In the genomic region with DNA sequence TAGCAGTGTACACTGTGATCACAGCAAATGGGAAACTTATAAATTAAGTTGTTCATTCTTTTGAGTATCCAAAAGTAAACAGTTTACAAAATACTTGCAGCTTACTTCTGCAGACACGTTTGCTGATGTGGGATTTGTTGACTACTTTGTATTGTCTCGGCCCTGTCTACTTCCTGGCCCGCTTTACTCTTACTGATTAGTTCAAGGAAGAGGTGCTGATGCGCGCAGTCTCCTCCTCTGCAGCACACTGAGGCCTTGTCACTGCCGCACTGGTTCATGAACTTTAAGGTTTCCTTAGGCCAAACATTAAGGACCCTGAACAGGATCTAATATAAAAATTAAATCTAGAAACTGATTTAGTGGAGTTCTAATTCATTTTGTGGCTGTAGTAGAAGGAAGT, we compare ENCODE assay signal across 22 mouse cellular contexts. TPM values are rescaled to one million over a fixed set of nuclear protein-coding genes. Genes with fewer than 3 reads are reported as not detected.
DNase-seq lines count a peak whose midpoint lies in the region; ATAC-seq and TF ChIP-seq lines count a peak whose summit lies in the region.
"Had no signal": no experiment of that assay in that cellular context is flagged by ENCODE, and none has a peak within 500 bp of the region (broad histone marks: within the 10 kb centered on the region; RNA-seq: fewer than 3 reads in every experiment).

No protein-coding gene starts in this region.

- H3K27me3 ChIP-seq in midbrain, embryonic 11.5 days (ENCODE audit: control insufficient read depth, insufficient read depth, low read length), result no peaks in the 10 kb centered on the region
- H3K27me3 ChIP-seq in midbrain, embryonic 16.5 days (ENCODE audit: control insufficient read depth, insufficient read depth, low read depth, low read length), result no peaks in the 10 kb centered on the region
- H3K27me3 ChIP-seq: embryonic facial prominence, embryonic 13.5 days; forebrain, embryonic 12.5 days; heart, embryonic 15.5 days; hindbrain, embryonic 15.5 days had no signal

- no peak for TF ChIP-seq CTCF in gastrocnemius, adult 2 months (IDR thresholded peaks at IDR 0.05)
- no peak for TF ChIP-seq CTCF in layer of hippocampus, adult 2 months (conservative IDR thresholded peaks at IDR 0.05)

- intact Hi-C loops in gastrocnemius, adult 2 months (cut with DNase I), result no loop called here
- intact Hi-C loops in gastrocnemius, postnatal 36 days (cut with DNase I), result no loop called here

- H3K4me1 ChIP-seq in midbrain, embryonic 11.5 days (ENCODE audit: control insufficient read depth, insufficient read depth, low read length), result peaks cover 2% of the 10 kb centered on the region; the same call in 1 of the 2 replicates
- peaks cover 24% of the 10 kb centered on the region for H3K4me1 ChIP-seq in midbrain, embryonic 16.5 days (ENCODE audit: control insufficient read depth, insufficient read depth, low read length)

- 0 out of 2 replicates have a peak overlapping the region, but pooled peaks have one; percentile 48 for H3K27ac ChIP-seq in gastrocnemius, adult 2 months
- H3K27ac ChIP-seq in layer of hippocampus, adult 2 months, result peak overlapping the region; percentile 68; the same call in 1 of the 2 replicates
- H3K27ac ChIP-seq in midbrain, embryonic 11.5 days (ENCODE audit: low read depth, low read length), result no peak overlapping the region
- H3K27ac ChIP-seq in midbrain, embryonic 16.5 days (ENCODE audit: low read length), result no peak overlapping the region
- H3K27ac ChIP-seq: embryonic facial prominence, embryonic 13.5 days; forebrain, embryonic 12.5 days; heart, embryonic 10.5 days; heart, embryonic 15.5 days; hindbrain, embryonic 10.5 days; hindbrain, embryonic 15.5 days had no signal

- H3K4me3 ChIP-seq in gastrocnemius, adult 2 months, result no peak overlapping the region
- H3K4me3 ChIP-seq in layer of hippocampus, adult 2 months, result no peak overlapping the region
- H3K4me3 ChIP-seq in midbrain, embryonic 11.5 days (ENCODE audit: low read depth, low read length), result no peak overlapping the region
- no peak overlapping the region for H3K4me3 ChIP-seq in midbrain, embryonic 16.5 days (ENCODE audit: low read depth, low read length)
- H3K4me3 ChIP-seq: embryonic facial prominence, embryonic 13.5 days; forebrain, embryonic 12.5 days; heart, embryonic 10.5 days; heart, embryonic 15.5 days; hindbrain, embryonic 10.5 days; hindbrain, embryonic 15.5 days had no signal

- no peak overlapping the region for H3K9ac ChIP-seq in midbrain, embryonic 11.5 days (ENCODE audit: low read length)
- H3K9ac ChIP-seq in midbrain, embryonic 16.5 days (ENCODE audit: low read depth, low read length), result no peak overlapping the region
- H3K9ac ChIP-seq: embryonic facial prominence, embryonic 13.5 days; forebrain, embryonic 12.5 days; heart, embryonic 15.5 days; hindbrain, embryonic 15.5 days had no signal

- H3K36me3 ChIP-seq in midbrain, embryonic 11.5 days (ENCODE audit: control insufficient read depth, insufficient read depth, low read length), result no peaks in the 10 kb centered on the region
- H3K36me3 ChIP-seq in midbrain, embryonic 16.5 days (ENCODE audit: control insufficient read depth, insufficient read depth, low read length), result no peaks in the 10 kb centered on the region
- H3K36me3 ChIP-seq: embryonic facial prominence, embryonic 13.5 days; heart, embryonic 15.5 days; hindbrain, embryonic 15.5 days had no signal

- 79% methylated on average over 6 of the region's 6 CpGs for WGBS in midbrain, embryonic 11.5 days
- WGBS in midbrain, embryonic 16.5 days, result 81% methylated on average over 6 of the region's 6 CpGs

- DNase-seq in gastrocnemius, adult 2 months, result no peak
- DNase-seq in gastrocnemius, postnatal 36 days, result no peak
- no peak for DNase-seq in layer of hippocampus, adult 2 months (ENCODE audit: low spot score in 2 of 2)
- DNase-seq in layer of hippocampus, postnatal 10 days (ENCODE audit: low spot score in 2 of 2), result no peak
- peak; percentile 78 for DNase-seq in midbrain, embryonic 11.5 days (ENCODE audit: low spot score, missing footprints)
- peak; percentile 42 for DNase-seq in naive thymus-derived CD4-positive, alpha-beta T cell, adult 2 months (ENCODE audit: low read depth)
- DNase-seq in urinary bladder, postnatal 10 days (ENCODE audit: low spot score), result no peak
- DNase-seq: adrenal gland, postnatal 10 days; B cell, adult 2 months; cerebellum, adult 11-12 months; cerebellum, adult 9-10 months; cerebellum, postnatal 36 days; gastrocnemius, postnatal 14 days; heart, postnatal 14 days had no signal

- no peak overlapping the region for H3K4me2 ChIP-seq in midbrain, embryonic 11.5 days
- H3K4me2 ChIP-seq in midbrain, embryonic 16.5 days (ENCODE audit: low read length), result no peak overlapping the region
- H3K4me2 ChIP-seq: embryonic facial prominence, embryonic 13.5 days; forebrain, embryonic 12.5 days; heart, embryonic 15.5 days; hindbrain, embryonic 15.5 days had no signal

- no peak for ATAC-seq in midbrain, embryonic 11.5 days (ENCODE audit: low FRiP score)
- ATAC-seq in midbrain, embryonic 16.5 days, result no peak
- ATAC-seq: forebrain, embryonic 16.5 days had no signal

- no peaks in the 10 kb centered on the region for H3K9me3 ChIP-seq in midbrain, embryonic 11.5 days (ENCODE audit: control insufficient read depth, low read length)
- no peaks in the 10 kb centered on the region for H3K9me3 ChIP-seq in midbrain, embryonic 16.5 days (replicated peaks; ENCODE audit: control insufficient read depth, low read length, poor library complexity, severe bottlenecking)
- H3K9me3 ChIP-seq: embryonic facial prominence, embryonic 13.5 days; forebrain, embryonic 12.5 days; heart, embryonic 10.5 days; heart, embryonic 15.5 days; hindbrain, embryonic 10.5 days; hindbrain, embryonic 15.5 days had no signal

RNA-seq across cellular contexts. Expression of a gene that starts 58.2 kb away (rescaled TPM):
- total RNA-seq in gastrocnemius, adult 2 months (2021), result 10 to 100 TPM; 24.7 to 26.5 TPM
- 10 to 100 TPM; 17.9 to 19.7 TPM for total RNA-seq in gastrocnemius, postnatal 36 days (2021)
- 10 to 100 TPM; 45.5 to 49.1 TPM for total RNA-seq in layer of hippocampus, adult 2 months (2021)
- 10 to 100 TPM; 29.6 to 31.2 TPM for total RNA-seq in layer of hippocampus, postnatal 10 days (2021)
- 14.2 and 14.7 TPM in 2 replicates for polyA plus RNA-seq in midbrain, embryonic 11.5 days (2014; fragmentation: Nextera tagmentation; extraction: Ambion mirVana)
- 13.4 and 16.0 TPM in 2 replicates for polyA plus RNA-seq in midbrain, embryonic 16.5 days (2015; fragmentation: Nextera tagmentation; extraction: Ambion mirVana)

Comparison
In these comparisons a context has a peak if more than half of its experiments do, and no peak if none do; other contexts are left out.
1. DNase-seq: peak in midbrain, embryonic 11.5 days (single experiment) and naive thymus-derived CD4-positive, alpha-beta T cell, adult 2 months (single experiment); none in gastrocnemius, adult 2 months (single experiment), gastrocnemius, postnatal 36 days (0 of 2), layer of hippocampus, adult 2 months (0 of 2), layer of hippocampus, postnatal 10 days (0 of 2) and urinary bladder, postnatal 10 days (single experiment).
2. H3K27ac ChIP-seq: peak in gastrocnemius, adult 2 months (single experiment) and layer of hippocampus, adult 2 months (single experiment); none in midbrain, embryonic 11.5 days (single experiment) and midbrain, embryonic 16.5 days (single experiment).